Mouse (Mus musculus): Measurements from ENCODE around the gene Gm21972. TPM values are rescaled to one million over a fixed set of nuclear protein-coding genes. Genes with fewer than 3 reads are reported as not detected.

Gm21972 gene
- polyA plus RNA-seq (2012; rRNA removed), result 0.30 TPM in 1 of 2 replicates, not detected in the other

DNA sequence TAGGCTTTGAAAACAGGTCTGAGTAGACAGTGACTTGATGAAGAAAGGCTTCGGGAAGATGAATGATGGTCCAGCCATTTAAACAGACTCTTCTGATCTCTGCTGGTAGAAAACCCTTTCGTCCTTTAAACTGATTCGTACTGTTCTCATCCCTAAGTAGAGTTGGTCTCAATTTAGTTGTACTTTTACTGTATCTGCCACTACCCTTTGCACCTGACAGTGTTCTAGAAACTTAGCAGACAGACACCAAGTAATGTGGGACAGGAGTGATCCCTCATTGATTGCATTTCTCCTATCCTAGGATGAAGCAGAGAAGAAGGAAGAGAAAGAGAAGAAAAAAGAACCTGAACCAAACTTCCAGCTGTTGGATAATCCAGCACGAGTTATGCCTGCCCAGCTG lies at the start of gene Gm21972:
Gm21972 (plus strand) TSS at position 301 of the 400 bp plus-strand sequence.
- no peak for TF ChIP-seq CTCF (IDR thresholded peaks at IDR 0.05; ENCODE audit: extremely low read depth, insufficient read length, insufficient replicate concordance, low read depth, low read length)
- no peak for TF ChIP-seq POLR2A (IDR thresholded peaks at IDR 0.05; ENCODE audit: low read depth, low read length)
- Histone ChIP-seq H3K4me3 (ENCODE audit: low read depth, low read length) (no peak within 1 kb of the TSS), H3K4me1 (ENCODE audit: control insufficient read depth, insufficient read depth, insufficient read length, low read length) (no peaks in the 10 kb centered on the region), H3K36me3 (ENCODE audit: control insufficient read depth, insufficient read depth, low read length) (peaks cover 70% of the 10 kb centered on the region), H3K27me3 (ENCODE audit: control insufficient read depth, insufficient read depth, low read length) (no peaks in the 10 kb centered on the region), H3K27ac (ENCODE audit: insufficient read depth, low read depth, low read length) (no peak within 1 kb of the TSS)
- WGBS, result 97% methylated on average over 4 of the region's 4 CpGs

DNA sequence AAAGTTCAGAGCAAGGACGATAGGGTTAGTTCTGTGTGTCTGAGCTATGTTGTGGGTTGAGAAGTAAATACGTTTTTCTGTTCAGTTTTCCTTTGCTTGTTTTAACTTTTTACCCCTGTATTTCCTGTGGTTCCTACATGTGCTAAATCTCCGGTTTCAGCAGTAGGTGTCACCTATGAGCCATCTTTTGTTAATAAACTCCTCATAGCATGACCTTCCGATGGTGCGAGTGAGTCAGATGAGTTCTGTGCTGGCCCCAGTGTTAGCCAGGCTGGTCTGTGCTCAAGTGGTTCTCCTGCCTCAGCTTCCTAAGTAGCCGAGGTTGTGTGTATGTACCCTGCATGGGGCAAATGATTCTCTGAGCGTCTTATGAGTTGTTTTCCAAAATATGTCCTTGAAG lies 39.0 kb upstream of the Gm21972 start:
- peaks cover 52% of the 10 kb centered on the region for H3K36me3 ChIP-seq (ENCODE audit: control insufficient read depth, insufficient read depth, low read length)

DNA sequence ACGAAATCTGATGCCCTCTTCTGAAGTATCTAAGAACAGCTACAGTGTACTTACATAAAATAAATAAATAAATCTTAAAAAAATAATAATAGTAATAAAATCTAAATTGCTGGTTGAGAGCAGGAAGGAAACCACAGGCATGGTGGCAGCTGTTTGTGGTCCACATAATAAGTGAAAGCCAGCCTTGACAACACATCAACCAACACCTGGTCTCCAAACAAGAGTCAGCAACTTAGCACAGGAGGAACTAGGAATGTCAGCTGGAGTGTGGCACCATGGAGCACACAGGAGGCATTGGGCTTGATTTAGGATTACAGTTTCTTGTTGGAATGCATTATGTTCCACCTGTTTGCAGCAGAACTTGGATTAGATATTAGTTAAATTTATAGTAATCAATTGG lies 28.4 kb upstream of the Gm21972 start:
- Histone ChIP-seq H3K4me1 (ENCODE audit: control insufficient read depth, insufficient read depth, insufficient read length, low read length) (no peaks in the 10 kb centered on the region), H3K27ac (ENCODE audit: insufficient read depth, low read depth, low read length) (no peak overlapping the region), H3K36me3 (ENCODE audit: control insufficient read depth, insufficient read depth, low read length) (peaks cover 8% of the 10 kb centered on the region), H3K4me3 (ENCODE audit: low read depth, low read length) (no peak overlapping the region), H3K27me3 (ENCODE audit: control insufficient read depth, insufficient read depth, low read length) (no peaks in the 10 kb centered on the region)
- 97% methylated on average over 1 of the region's 1 CpGs for WGBS
- TF ChIP-seq CTCF (IDR thresholded peaks at IDR 0.05; ENCODE audit: extremely low read depth, insufficient read length, insufficient replicate concordance, low read depth, low read length) (no peak), POLR2A (IDR thresholded peaks at IDR 0.05; ENCODE audit: low read depth, low read length) (no peak)

More for the DNA sequence above, 39.0 kb upstream of the Gm21972 start:
- no peak overlapping the region for H3K4me3 ChIP-seq (ENCODE audit: low read depth, low read length)
- H3K27me3 ChIP-seq (ENCODE audit: control insufficient read depth, insufficient read depth, low read length), result no peaks in the 10 kb centered on the region
- no peaks in the 10 kb centered on the region for H3K4me1 ChIP-seq (ENCODE audit: control insufficient read depth, insufficient read depth, insufficient read length, low read length)
- no peak for TF ChIP-seq CTCF (IDR thresholded peaks at IDR 0.05; ENCODE audit: extremely low read depth, insufficient read length, insufficient replicate concordance, low read depth, low read length)
- no peak for TF ChIP-seq POLR2A (IDR thresholded peaks at IDR 0.05; ENCODE audit: low read depth, low read length)
- 78% methylated on average over 7 of the region's 7 CpGs for WGBS
- H3K27ac ChIP-seq (ENCODE audit: insufficient read depth, low read depth, low read length), result no peak overlapping the region

DNA sequence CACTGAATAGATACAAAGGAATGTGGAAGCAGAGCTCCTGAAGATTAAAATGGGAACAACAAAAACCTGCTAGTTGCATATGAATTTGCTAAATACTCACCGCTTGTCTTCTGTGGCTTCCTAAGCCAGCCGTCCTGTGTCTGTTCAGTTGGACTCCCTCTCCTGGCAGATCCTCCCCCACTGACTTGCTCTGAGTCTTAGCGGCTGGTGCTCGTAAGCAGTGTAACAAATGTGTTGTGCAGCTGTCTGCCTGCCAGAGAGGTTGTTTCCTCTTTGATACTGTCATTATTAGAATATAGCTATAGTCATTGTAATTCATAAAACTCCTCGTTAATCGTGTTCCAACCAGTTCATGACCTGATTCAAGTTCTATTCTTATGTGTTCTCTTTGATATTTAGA lies 21.7 kb upstream of the Gm21972 start, which contains the start of gene Htr2b:
Htr2b (minus strand) TSS at position 192 of the 400 bp plus-strand sequence.
- 74% methylated on average over 6 of the region's 6 CpGs for WGBS
- no peak for TF ChIP-seq CTCF (IDR thresholded peaks at IDR 0.05; ENCODE audit: extremely low read depth, insufficient read length, insufficient replicate concordance, low read depth, low read length)
- no peak for TF ChIP-seq POLR2A (IDR thresholded peaks at IDR 0.05; ENCODE audit: low read depth, low read length)
- no peak within 1 kb of the TSS for H3K27ac ChIP-seq (ENCODE audit: insufficient read depth, low read depth, low read length)
- no peaks in the 10 kb centered on the region for H3K4me1 ChIP-seq (ENCODE audit: control insufficient read depth, insufficient read depth, insufficient read length, low read length)
- no peak within 1 kb of the TSS for H3K4me3 ChIP-seq (ENCODE audit: low read depth, low read length)
- H3K36me3 ChIP-seq (ENCODE audit: control insufficient read depth, insufficient read depth, low read length), result peaks cover 17% of the 10 kb centered on the region
- no peaks in the 10 kb centered on the region for H3K27me3 ChIP-seq (ENCODE audit: control insufficient read depth, insufficient read depth, low read length)

DNA sequence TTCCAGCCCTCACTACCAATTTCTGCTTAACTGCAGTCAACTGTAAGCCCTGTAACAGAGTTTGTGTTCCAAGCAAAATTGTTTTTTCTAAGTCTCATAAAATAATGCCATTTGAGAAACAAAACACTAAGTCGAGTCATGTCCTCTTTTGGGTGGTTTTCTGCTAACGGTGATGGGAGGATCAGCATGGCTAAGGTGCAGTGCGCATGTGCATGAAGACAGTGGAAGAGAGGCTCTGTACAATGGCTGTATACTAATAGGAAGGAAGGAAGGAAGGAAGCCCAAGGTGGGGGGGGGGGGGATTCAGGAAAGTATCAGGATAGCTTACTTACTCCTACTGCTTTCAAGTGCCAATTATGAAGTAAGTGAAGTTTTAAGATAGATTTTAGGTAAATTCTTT lies 19.3 kb upstream of the Gm21972 start:
- 89% methylated on average over 3 of the region's 3 CpGs for WGBS

DNA sequence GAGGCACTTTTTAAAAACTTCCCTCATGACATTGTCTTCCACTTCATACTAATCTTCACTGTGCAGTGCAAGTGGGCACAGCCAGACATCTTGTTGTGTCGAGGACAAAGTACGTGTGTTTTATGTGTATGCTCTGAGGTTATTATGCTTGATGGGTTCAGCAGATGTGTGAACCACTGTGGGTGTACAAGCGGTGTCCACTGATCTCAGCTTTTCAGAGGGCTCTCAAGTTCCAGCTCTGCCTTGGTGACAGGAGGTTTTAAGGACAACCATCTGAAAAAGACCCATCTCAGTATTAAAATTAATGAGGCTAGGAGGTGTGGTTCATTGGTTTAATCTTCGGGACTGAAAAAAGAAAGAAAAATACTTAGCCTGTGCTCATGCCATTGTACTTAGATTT lies 13.9 kb upstream of the Gm21972 start:
- Histone ChIP-seq H3K4me3 (ENCODE audit: low read depth, low read length) (no peak overlapping the region), H3K27me3 (ENCODE audit: control insufficient read depth, insufficient read depth, low read length) (no peaks in the 10 kb centered on the region), H3K4me1 (ENCODE audit: control insufficient read depth, insufficient read depth, insufficient read length, low read length) (no peaks in the 10 kb centered on the region), H3K36me3 (ENCODE audit: control insufficient read depth, insufficient read depth, low read length) (peaks cover 43% of the 10 kb centered on the region), H3K27ac (ENCODE audit: insufficient read depth, low read depth, low read length) (no peak overlapping the region)
- 91% methylated on average over 4 of the region's 4 CpGs for WGBS
- TF ChIP-seq POLR2A (IDR thresholded peaks at IDR 0.05; ENCODE audit: low read depth, low read length) (no peak), CTCF (IDR thresholded peaks at IDR 0.05; ENCODE audit: extremely low read depth, insufficient read length, insufficient replicate concordance, low read depth, low read length) (no peak)

More for the DNA sequence above, 19.3 kb upstream of the Gm21972 start:
- Histone ChIP-seq H3K27me3 (ENCODE audit: control insufficient read depth, insufficient read depth, low read length) (no peaks in the 10 kb centered on the region), H3K4me1 (ENCODE audit: control insufficient read depth, insufficient read depth, insufficient read length, low read length) (no peaks in the 10 kb centered on the region), H3K4me3 (ENCODE audit: low read depth, low read length) (no peak overlapping the region), H3K36me3 (ENCODE audit: control insufficient read depth, insufficient read depth, low read length) (peaks cover 24% of the 10 kb centered on the region), H3K27ac (ENCODE audit: insufficient read depth, low read depth, low read length) (no peak overlapping the region)
- TF ChIP-seq CTCF (IDR thresholded peaks at IDR 0.05; ENCODE audit: extremely low read depth, insufficient read length, insufficient replicate concordance, low read depth, low read length) (no peak), POLR2A (IDR thresholded peaks at IDR 0.05; ENCODE audit: low read depth, low read length) (no peak)

DNA sequence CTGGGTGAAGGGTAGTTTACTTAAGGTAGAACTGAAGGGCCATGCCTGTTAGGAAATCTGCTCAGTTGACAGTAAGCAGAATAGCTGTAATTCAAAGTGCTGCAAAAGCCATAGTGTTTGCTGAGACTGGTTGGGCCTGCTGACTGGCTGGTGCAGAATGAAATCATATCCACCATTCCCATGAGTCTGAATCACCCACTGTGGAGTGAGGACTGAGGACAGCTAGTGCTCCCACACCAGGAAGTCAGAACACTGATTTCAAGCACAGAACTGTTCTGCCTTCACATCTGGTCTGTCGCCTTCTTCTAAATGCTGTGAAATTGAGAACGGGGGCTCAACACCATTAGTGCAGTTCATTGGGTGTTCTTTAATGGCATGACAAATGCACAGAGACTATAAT lies 7.4 kb upstream of the Gm21972 start:
- Histone ChIP-seq H3K4me1 (ENCODE audit: control insufficient read depth, insufficient read depth, insufficient read length, low read length) (no peaks in the 10 kb centered on the region), H3K36me3 (ENCODE audit: control insufficient read depth, insufficient read depth, low read length) (peaks cover 58% of the 10 kb centered on the region), H3K27me3 (ENCODE audit: control insufficient read depth, insufficient read depth, low read length) (no peaks in the 10 kb centered on the region), H3K27ac (ENCODE audit: insufficient read depth, low read depth, low read length) (no peak overlapping the region), H3K4me3 (ENCODE audit: low read depth, low read length) (no peak overlapping the region)
- 95% methylated on average over 2 of the region's 2 CpGs for WGBS
- TF ChIP-seq CTCF (IDR thresholded peaks at IDR 0.05; ENCODE audit: extremely low read depth, insufficient read length, insufficient replicate concordance, low read depth, low read length) (no peak), POLR2A (IDR thresholded peaks at IDR 0.05; ENCODE audit: low read depth, low read length) (no peak)
